Mouse (Mus musculus): Measurements from ENCODE around the gene Pard3. TPM values are rescaled to one million over a fixed set of nuclear protein-coding genes. Genes with fewer than 3 reads are reported as not detected.

Gene Pard3
- total and polyA plus RNA-seq, 2 experiments from 2014 or later = 11.9 to 29.7 TPM

DNA sequence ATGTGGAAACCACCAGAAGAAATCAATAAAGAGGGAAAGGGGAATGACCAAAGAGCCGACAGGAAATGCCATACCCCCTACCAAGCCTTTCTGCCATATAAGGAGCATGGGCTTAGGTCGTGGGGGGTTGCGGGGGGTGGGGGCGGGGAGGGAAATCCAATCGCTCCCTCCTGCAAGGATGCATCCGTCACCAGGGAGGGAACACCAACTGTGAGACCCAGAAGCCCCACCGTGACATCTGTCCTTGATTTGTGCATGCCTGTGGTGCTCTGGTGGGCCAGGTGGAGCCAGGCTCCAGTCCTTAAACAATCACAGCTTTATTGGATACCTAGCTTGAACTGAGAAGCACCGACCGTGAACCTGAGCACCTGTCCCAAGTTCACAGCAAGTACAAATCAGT is 24.7 kb downstream of the Pard3 start:
- peaks cover 11% of the 10 kb centered on the region; the same call in 1 of the 2 replicates for H3K4me1 ChIP-seq (ENCODE audit: insufficient read depth, low read length)
- no peaks in the 10 kb centered on the region for H3K27me3 ChIP-seq (ENCODE audit: insufficient read depth, low read length)
- H3K36me3 ChIP-seq (ENCODE audit: insufficient read depth, low read length) = no peaks in the 10 kb centered on the region
- TF ChIP-seq CTCF (IDR thresholded peaks at IDR 0.05) = no peak
- H3K4me2 ChIP-seq (ENCODE audit: low read depth, low read length, poor library complexity, severe bottlenecking) = no peak overlapping the region
- no peak overlapping the region for H3K4me3 ChIP-seq (ENCODE audit: low read depth, low read length)
- ATAC-seq (ENCODE audit: low FRiP score) (no peak), DNase-seq (ENCODE audit: low spot score) (no peak)
- H3K27ac ChIP-seq (ENCODE audit: low read depth, low read length) = no peak overlapping the region
- H3K9ac ChIP-seq (replicated peaks; ENCODE audit: low read length, poor library complexity, severe bottlenecking) = no peak overlapping the region
- H3K9me3 ChIP-seq (ENCODE audit: low read length) = no peaks in the 10 kb centered on the region
- WGBS = 25% methylated on average over 9 of the region's 9 CpGs

DNA sequence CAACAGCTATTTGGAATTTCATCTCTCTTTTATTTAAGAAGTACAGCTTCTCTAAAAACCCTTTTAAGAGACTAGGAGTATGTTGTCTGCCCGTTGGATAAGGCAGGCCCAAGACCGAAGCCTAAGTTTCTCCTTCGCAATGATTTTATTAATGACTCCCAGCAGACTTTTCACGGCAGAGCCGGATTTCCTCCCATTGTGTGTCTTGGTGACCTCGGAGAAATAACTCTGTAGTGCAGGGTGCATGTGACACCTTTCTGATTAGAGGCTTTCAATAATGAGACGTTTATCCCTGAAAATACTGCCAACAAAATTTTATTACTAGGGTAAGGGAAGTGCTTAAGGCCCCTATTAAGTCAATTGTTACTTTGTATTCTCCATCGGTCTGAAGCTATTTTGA is 25.3 kb downstream of the Pard3 start:
- Histone ChIP-seq H3K27me3 (ENCODE audit: insufficient read depth, low read length) (no peaks in the 10 kb centered on the region), H3K27ac (ENCODE audit: low read depth, low read length) (no peak overlapping the region), H3K4me1 (ENCODE audit: insufficient read depth, low read length) (peaks cover 13% of the 10 kb centered on the region; the same call in 1 of the 2 replicates), H3K36me3 (ENCODE audit: insufficient read depth, low read length) (no peaks in the 10 kb centered on the region), H3K4me3 (ENCODE audit: low read depth, low read length) (no peak overlapping the region), H3K4me2 (ENCODE audit: low read depth, low read length, poor library complexity, severe bottlenecking) (no peak overlapping the region), H3K9ac (replicated peaks; ENCODE audit: low read length, poor library complexity, severe bottlenecking) (no peak overlapping the region), H3K9me3 (ENCODE audit: low read length) (no peaks in the 10 kb centered on the region)
- no peak for DNase-seq (ENCODE audit: low spot score)
- TF ChIP-seq CTCF (IDR thresholded peaks at IDR 0.05) = no peak
- ATAC-seq (ENCODE audit: low FRiP score) = no peak
- WGBS = 55% methylated on average over 8 of the region's 8 CpGs

DNA sequence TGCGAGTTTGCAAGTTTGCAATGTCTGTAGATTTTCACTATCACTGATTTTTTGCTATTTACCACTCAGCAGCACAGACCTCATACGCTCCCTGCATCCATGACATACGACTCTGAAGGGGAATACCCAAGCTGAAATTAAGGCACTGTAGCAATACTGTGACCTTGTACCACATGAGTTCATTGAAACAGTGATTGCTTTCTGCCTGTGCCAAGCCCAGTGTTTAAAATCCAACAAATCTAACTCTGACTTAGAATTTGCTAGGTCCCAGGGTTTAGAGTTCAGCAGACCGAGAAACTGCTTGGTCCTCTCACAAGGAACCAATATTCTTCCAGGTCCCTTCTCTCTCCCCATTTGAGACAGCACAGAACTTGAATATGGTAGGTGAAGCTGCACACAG is 26.7 kb downstream of the Pard3 start:
- H3K4me2 ChIP-seq (ENCODE audit: low read depth, low read length, poor library complexity, severe bottlenecking) = no peak overlapping the region
- H3K4me3 ChIP-seq (ENCODE audit: low read depth, low read length) = no peak overlapping the region
- 95% methylated on average over 4 of the region's 4 CpGs for WGBS
- no peak overlapping the region for H3K27ac ChIP-seq (ENCODE audit: low read depth, low read length)
- DNase-seq (ENCODE audit: low spot score) = no peak
- H3K36me3 ChIP-seq (ENCODE audit: insufficient read depth, low read length) = no peaks in the 10 kb centered on the region
- peaks cover 13% of the 10 kb centered on the region; the same call in 1 of the 2 replicates for H3K4me1 ChIP-seq (ENCODE audit: insufficient read depth, low read length)
- no peaks in the 10 kb centered on the region for H3K9me3 ChIP-seq (ENCODE audit: low read length)
- no peaks in the 10 kb centered on the region for H3K27me3 ChIP-seq (ENCODE audit: insufficient read depth, low read length)
- ATAC-seq (ENCODE audit: low FRiP score) = no peak
- no peak for TF ChIP-seq CTCF (IDR thresholded peaks at IDR 0.05)
- H3K9ac ChIP-seq (replicated peaks; ENCODE audit: low read length, poor library complexity, severe bottlenecking) = no peak overlapping the region

DNA sequence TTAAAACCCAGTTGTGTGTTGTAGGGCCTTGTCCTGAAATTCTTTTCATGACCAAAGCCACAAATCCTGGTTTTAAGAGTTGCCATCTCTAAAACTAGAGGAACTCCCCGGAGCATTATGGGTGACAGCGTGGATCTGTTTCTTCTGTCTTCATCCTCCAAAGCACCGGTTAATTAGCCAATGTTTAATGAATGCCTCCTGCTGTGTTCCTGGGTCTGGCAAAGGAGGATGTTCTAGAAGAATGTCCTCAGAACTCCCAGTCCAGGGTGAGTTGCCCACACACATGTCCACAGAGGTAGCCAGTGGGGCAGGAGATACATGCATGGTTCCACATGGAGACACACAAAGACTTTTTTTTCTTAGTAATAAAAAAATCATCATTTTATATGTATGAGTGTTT is 28.2 kb downstream of the Pard3 start:
- ATAC-seq (ENCODE audit: low FRiP score) = no peak

DNA sequence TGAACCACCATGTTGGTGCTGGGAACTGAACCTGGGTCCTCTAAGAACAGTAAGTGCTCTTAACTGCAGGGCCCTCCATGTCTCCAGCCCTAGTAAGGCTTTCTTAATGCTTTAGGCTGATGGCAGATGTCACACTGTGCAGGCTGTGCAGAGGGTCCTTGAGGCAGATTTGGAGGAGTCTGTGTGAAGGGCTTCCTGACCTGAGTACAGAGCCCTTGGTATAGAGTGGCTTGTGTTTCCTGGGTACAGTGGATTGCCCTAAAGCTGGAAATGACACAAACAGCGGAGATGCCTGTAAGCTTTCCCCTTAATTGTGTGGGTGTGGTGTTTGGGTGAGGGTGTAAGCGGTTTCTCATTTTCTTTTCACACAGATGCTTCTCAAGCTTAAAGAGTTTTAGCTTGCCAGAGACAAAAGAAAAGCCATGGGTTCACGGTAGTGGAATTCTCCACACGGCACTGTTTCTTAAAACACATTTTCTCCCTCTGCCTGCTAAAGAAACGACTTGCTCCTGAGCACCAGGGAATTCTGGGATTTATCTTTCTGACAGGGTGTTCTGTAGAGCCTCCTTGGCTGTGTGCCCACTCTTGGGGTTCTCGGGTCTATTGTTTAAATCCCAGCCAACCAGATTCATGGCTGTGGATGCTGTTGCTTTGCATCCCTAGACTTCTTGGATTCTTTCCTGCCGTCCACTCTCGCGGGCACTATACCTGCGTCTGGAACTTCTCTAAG is 28.9 kb downstream of the Pard3 start:
- no peaks in the 10 kb centered on the region for H3K9me3 ChIP-seq (ENCODE audit: low read length)
- peak overlapping the region; percentile 34 for H3K4me2 ChIP-seq (ENCODE audit: low read depth, low read length, poor library complexity, severe bottlenecking)
- H3K9ac ChIP-seq (replicated peaks; ENCODE audit: low read length, poor library complexity, severe bottlenecking) = no peak overlapping the region
- 12% methylated on average over 10 of the region's 10 CpGs for WGBS
- ATAC-seq (ENCODE audit: low FRiP score) (peak; percentile 41; the same call in 1 of the 2 replicates), DNase-seq (ENCODE audit: low spot score) (peak; percentile 90)
- no peak overlapping the region for H3K4me3 ChIP-seq (ENCODE audit: low read depth, low read length)
- no peaks in the 10 kb centered on the region for H3K36me3 ChIP-seq (ENCODE audit: insufficient read depth, low read length)
- H3K27ac ChIP-seq (ENCODE audit: low read depth, low read length) = peak overlapping the region; percentile 67
- peaks cover 13% of the 10 kb centered on the region; the same call in 1 of the 2 replicates for H3K4me1 ChIP-seq (ENCODE audit: insufficient read depth, low read length)
- H3K27me3 ChIP-seq (ENCODE audit: insufficient read depth, low read length) = no peaks in the 10 kb centered on the region
- TF ChIP-seq CTCF (IDR thresholded peaks at IDR 0.05) = no peak

More for the DNA sequence above, 28.2 kb downstream of the Pard3 start:
- no peak overlapping the region for H3K4me2 ChIP-seq (ENCODE audit: low read depth, low read length, poor library complexity, severe bottlenecking)
- peaks cover 13% of the 10 kb centered on the region; the same call in 1 of the 2 replicates for H3K4me1 ChIP-seq (ENCODE audit: insufficient read depth, low read length)
- no peaks in the 10 kb centered on the region for H3K36me3 ChIP-seq (ENCODE audit: insufficient read depth, low read length)
- no peak overlapping the region for H3K9ac ChIP-seq (replicated peaks; ENCODE audit: low read length, poor library complexity, severe bottlenecking)
- H3K27me3 ChIP-seq (ENCODE audit: insufficient read depth, low read length) = no peaks in the 10 kb centered on the region
- H3K4me3 ChIP-seq (ENCODE audit: low read depth, low read length) = no peak overlapping the region
- H3K27ac ChIP-seq (ENCODE audit: low read depth, low read length) = no peak overlapping the region
- 86% methylated on average over 3 of the region's 3 CpGs for WGBS
- no peak for TF ChIP-seq CTCF (IDR thresholded peaks at IDR 0.05)
- no peak for DNase-seq (ENCODE audit: low spot score)
- no peaks in the 10 kb centered on the region for H3K9me3 ChIP-seq (ENCODE audit: low read length)

DNA sequence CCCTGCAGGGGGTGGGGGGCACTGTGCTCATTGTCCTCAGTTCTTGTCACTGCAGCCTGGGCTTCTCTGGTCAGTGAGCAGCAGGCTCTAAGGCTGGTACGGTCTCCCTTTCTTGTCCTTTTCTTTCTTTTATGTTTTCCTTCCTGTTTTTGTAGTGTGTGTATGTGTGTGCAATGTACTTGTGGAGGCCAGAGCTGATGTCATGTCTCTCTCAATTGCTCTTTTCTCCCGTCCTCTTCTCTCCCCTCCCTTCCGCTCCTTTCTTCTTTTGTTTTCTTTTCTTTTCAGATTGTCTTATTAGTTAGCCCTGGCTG is 29.4 kb downstream of the Pard3 start:
- no peak overlapping the region for H3K9ac ChIP-seq (replicated peaks; ENCODE audit: low read length, poor library complexity, severe bottlenecking)
- WGBS = 34% methylated on average over 3 of the region's 3 CpGs
- H3K4me1 ChIP-seq (ENCODE audit: insufficient read depth, low read length) = peaks cover 13% of the 10 kb centered on the region; the same call in 1 of the 2 replicates

More for the DNA sequence above, 29.4 kb downstream of the Pard3 start:
- no peak for TF ChIP-seq CTCF (IDR thresholded peaks at IDR 0.05)
- Histone ChIP-seq H3K4me2 (ENCODE audit: low read depth, low read length, poor library complexity, severe bottlenecking) (peak overlapping the region; percentile 34), H3K9me3 (ENCODE audit: low read length) (no peaks in the 10 kb centered on the region), H3K4me3 (ENCODE audit: low read depth, low read length) (no peak overlapping the region), H3K27me3 (ENCODE audit: insufficient read depth, low read length) (no peaks in the 10 kb centered on the region), H3K27ac (ENCODE audit: low read depth, low read length) (peak overlapping the region; percentile 67), H3K36me3 (ENCODE audit: insufficient read depth, low read length) (no peaks in the 10 kb centered on the region)
- DNase-seq (ENCODE audit: low spot score) (no peak), ATAC-seq (ENCODE audit: low FRiP score) (no peak)

Measured in midbrain, postnatal 0 days (tissue).